Mouse (Mus musculus) E14TG2a.4 (cell line): ENCODE measurements around the gene Tns3.

ENCODE experiments used
- CTCF ChIP-seq: conservative IDR thresholded peaks from 2 replicates; pipeline ENCODE4 v1.5.1; 2014; ENCODE audit warnings: low read length
- NANOG ChIP-seq: IDR thresholded peaks from 2 replicates; pipeline ENCODE4 v1.6.1; 2014; ENCODE audit warnings: borderline replicate concordance, low read length, mixed read lengths

DNA sequence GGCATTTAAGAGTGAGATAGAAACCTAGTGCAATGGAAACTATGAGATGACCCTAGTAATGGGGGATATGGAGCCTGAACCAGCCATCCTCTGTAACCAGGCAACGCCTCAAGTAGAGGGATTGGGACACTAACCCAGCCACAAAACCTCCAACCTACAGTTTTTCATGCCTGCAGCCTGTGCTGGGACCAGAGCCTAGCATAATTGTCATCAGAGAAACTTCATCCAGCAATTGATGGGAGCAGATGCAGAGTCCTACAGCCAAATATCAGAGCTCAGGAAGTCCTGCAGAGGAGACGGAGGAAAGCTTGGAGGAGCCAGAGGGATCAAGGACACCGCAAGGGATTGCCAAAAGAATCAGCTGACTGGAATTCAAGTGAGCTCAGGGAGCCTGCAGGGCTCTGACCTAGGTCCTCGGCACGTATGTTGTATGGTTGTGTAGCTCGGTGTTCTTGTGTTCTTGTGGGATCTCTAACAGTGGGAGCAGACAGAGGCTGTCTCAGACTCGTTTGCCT, 278.4 kb downstream of the Tns3 start:
- TF ChIP-seq CTCF (no peak), NANOG (no peak)
